Mouse (Mus musculus) E14TG2a.4 (cell line): Measurements from ENCODE around the gene Fbxl2.

ENCODE experiments used
- CTCF ChIP-seq: conservative IDR thresholded peaks from 2 replicates; pipeline ENCODE4 v1.5.1; 2014; ENCODE audit warnings: low read length
- POU5F1 ChIP-seq: IDR thresholded peaks from 2 replicates; pipeline ENCODE4 v1.6.1; 2014; ENCODE audit warnings: low read length, borderline replicate concordance

GRCm38 (mm10) chr9:114025182-114025581 is 20.8 kb downstream of the Fbxl2 start:
- no peak for TF ChIP-seq CTCF
- no peak for TF ChIP-seq POU5F1
